Mouse (Mus musculus): ENCODE results near the gene Sinhcaf.

Sinhcaf gene

GRCm38 (mm10) chr6:148894888-148895772 is 51.1 kb downstream of the Sinhcaf start:
- peak in 1 of 2 experiments; percentile 5 for DNase-seq (ENCODE audit: low read depth in 2 of 2, low spot score in 2 of 2)

- DNase-seq (ENCODE audit: low read depth in 2 of 2, low spot score in 2 of 2): no peak
These were observed 72.4 kb downstream of the Sinhcaf start for GRCm38 (mm10) chr6:148873911-148874310.
